Mouse (Mus musculus) frontal cortex, adult 2 months (tissue): ENCODE data around the gene Atp2a3. TPM values are rescaled to one million over a fixed set of nuclear protein-coding genes. Genes with fewer than 3 reads are reported as not detected.

Experiments used
- DNase-seq, 2 experiments: peaks; one replicate each; pipeline ENCODE4 v3.0.0; 2022; ENCODE audit warnings: low spot score in 1 of 2; ENCODE audit errors: extremely low spot score in 1 of 2
- polyA plus RNA-seq: library from polyadenylated mRNA; depleted of rRNA; stranded (reverse); fragments of >200 nt; gene quantifications from 2 replicates; pipeline ENCODE4 v1.2.3, GENCODE M21; 2012; rRNA removed

Gene Atp2a3
- polyA plus RNA-seq, 1 experiment = 5.9 TPM

DNA sequence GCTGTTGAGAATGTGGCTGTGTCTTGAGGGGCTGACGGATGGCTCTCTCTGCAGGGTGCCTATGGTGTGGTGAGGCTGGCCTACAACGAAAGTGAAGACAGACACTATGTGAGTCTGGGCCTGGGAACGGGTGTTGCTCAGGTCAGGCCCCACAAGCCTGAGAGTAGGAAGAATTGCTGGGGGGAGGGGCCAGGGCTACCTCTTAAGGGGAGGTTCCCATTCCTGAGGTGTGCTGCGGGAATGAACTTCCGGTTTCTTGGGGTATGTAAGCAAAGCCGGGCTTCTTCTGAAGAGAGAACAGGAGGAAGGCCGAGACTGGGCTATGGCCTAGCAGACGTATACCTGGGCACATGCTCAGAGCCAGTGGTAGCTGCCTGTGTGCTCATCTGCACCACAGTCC, 66.0 kb downstream of the Atp2a3 start:
- DNase-seq = no peak

DNA sequence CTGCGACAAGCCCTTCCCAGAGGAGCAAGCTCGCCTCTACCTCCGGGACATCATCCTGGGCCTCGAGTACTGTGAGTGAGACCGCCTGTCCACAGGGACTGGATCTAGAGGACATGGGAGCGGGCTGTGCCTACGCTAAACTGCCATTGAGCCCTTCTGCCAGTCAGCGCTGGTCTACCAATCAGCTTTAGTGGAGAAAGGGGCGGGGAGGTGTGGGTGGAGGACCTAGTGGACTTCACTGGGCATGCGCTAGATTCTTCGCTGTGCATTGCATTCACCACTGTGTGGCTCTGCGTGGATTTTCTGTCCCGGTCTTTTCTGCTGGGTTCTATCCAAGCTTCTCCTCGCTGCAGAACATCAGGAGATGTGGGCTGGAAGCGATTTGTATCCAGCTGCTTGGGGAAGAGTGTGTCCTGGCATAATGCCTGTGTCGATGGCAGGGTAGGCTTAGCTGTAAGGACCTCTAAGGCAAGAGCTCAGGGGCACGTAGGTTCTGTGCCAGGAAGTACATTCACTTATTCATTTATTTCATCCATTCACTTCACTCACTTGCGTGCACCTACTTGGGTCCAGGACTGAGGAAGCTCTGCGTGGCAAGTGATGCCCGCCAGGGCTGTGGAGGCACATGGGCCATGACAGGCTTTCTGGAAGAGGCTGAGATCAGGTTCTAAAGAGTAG, 70.0 kb downstream of the Atp2a3 start:
- peak; percentile 93 to 96 for DNase-seq

DNA sequence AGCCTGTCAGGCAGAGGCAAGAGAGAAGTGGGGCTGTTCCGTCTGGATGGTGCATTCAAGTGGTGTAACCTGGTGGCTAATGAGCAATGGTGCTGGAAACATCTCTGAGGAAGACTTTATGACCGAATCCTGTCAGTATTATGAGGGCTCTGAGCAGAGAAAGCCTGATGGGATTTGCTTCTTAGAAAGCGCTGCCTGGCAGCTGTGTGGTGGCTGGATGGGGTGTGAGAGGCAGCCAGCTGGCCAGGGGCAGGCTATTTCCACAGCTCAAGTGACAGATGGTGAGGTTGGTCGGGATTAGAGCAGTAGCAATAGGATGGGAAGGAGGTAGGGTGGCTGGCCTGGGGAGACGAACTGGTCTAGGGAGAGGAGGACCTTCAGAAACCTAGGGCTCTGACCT, 70.6 kb downstream of the Atp2a3 start:
- no peak for DNase-seq

DNA sequence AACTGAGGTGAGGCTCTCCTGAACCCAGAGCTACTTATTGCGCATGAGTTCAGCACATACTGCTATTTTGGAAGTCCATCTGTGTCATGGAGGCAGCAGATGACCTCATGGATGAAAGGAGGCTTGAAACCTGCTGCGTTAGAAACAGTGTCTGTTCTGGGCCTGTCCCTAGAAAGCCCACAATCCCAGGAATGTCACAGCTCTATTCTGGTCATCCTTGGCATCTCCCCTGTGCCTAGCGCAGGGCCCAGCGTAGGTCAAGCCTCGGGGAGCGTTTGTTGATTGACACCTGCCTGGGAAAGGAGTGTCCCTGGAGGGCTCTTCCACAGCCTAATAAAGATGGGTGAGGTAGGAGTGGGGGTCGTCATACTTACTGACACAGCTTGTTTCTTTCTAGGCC, 75.1 kb downstream of the Atp2a3 start:
- DNase-seq = no peak

DNA sequence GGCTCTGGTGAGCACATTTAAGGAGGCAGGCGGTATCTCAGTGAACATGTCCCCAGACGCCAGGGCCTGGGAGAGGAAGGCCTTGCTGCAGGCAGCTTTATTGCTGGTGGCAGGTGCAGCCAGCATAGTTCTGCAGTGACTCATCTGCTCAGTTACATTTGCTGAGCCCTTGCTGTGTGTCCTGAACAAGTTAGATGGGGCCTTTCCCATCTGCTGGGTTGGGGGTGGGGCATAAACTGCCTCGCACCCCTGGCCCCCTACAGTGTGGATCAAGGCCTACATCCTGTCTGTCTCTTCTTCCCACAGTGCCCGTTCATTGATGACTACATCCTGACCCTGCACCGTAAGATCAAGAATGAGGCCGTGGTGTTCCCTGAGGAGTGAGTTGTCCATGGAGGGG, 75.9 kb downstream of the Atp2a3 start:
- no peak for DNase-seq

DNA sequence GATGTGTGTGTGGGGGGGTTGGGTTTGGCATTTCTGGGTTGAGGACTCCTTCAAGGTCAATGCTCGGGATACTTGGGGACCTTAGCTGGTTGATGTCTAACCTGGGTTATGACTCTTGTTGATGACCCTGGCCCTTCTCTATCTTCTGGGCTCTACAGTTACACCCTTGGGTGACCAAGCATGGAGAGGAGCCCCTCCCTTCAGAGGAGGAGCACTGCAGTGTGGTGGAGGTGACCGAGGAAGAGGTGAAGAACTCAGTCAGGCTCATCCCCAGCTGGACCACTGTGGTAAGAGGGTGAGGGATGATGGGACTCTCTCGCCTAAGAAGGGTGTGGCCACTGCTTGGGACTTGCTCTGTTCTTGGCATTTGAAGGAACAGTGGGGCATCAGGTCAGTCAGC, 76.7 kb downstream of the Atp2a3 start:
- no peak for DNase-seq

DNA sequence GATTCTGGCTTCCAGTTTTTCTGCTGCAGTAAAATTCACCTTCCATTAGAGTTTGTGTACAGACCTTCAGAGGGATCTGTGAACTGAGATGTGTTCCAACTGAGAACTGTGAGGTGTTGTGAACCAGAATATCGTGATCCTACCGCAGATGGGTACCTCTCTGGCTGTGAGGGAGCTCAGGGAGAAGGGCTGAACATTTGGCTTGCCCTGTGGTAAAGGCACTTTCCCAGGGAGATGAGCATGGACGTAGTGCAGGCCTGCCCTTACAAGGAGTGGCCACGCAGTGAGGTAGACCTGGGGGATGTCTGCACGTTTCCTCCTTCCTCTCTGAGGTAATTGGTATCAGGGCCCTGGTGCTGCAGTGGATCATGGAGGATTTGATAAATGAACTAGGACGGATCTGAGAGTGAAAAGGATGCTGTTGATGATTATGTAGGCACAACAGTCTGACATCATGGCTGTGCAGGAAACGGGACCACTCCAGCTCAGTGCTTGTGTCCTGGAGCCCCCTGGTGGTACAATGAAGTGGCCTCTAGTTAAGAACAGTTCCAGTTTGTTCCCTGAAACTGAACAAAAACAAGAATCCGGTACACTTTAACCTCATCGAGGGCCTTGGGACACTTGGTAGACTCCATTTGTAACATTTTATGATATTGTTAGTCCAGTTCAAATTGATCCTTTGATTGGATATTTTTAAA, 78.3 kb downstream of the Atp2a3 start:
- peak in 1 of 2 experiments; percentile 77 for DNase-seq

Other genes with a start within 250 kb of the Atp2a3 start
- gene Cyb5d2, start 165.0 kb upstream of the Atp2a3 start, polyA plus RNA-seq = 13.8 and 14.0 TPM in 2 replicates
- 29.9 and 32.3 TPM in 2 replicates for gene Zzef1, start 164.9 kb upstream of the Atp2a3 start, polyA plus RNA-seq
- 0.53 and 0.54 TPM in 2 replicates for gene P2rx1, start 37.9 kb downstream of the Atp2a3 start, polyA plus RNA-seq
- gene Camkk1, start 57.8 kb downstream of the Atp2a3 start, polyA plus RNA-seq = 65.4 and 65.7 TPM in 2 replicates
- 7.5 and 7.7 TPM in 2 replicates for gene Ncbp3, start 86.6 kb downstream of the Atp2a3 start, polyA plus RNA-seq
- gene Itgae, start 129.4 kb downstream of the Atp2a3 start, polyA plus RNA-seq = 0.17 and 0.18 TPM in 2 replicates
- 0.15 and 0.24 TPM in 2 replicates for gene Haspin, start 177.1 kb downstream of the Atp2a3 start, polyA plus RNA-seq
- gene P2rx5, start 199.3 kb downstream of the Atp2a3 start, polyA plus RNA-seq = 0.26 and 0.74 TPM in 2 replicates
- gene Emc6, start 215.9 kb downstream of the Atp2a3 start, polyA plus RNA-seq = 63.0 and 66.5 TPM in 2 replicates
- 23.9 and 24.6 TPM in 2 replicates for gene Tax1bp3, start 215.9 kb downstream of the Atp2a3 start, polyA plus RNA-seq
- 25.9 and 26.0 TPM in 2 replicates for gene Ctns, start 237.9 kb downstream of the Atp2a3 start, polyA plus RNA-seq
- 5.0 and 5.4 TPM in 2 replicates for gene Shpk, start 238.3 kb downstream of the Atp2a3 start, polyA plus RNA-seq